Mouse (Mus musculus) pancreas, adult 10 weeks (tissue): ENCODE measurements around the gene Vmn2r34. TPM values are rescaled to one million over a fixed set of nuclear protein-coding genes. Genes with fewer than 3 reads are reported as not detected.

Experiments used
- polyA plus RNA-seq: library from polyadenylated mRNA; stranded (reverse); fragments of 350-450 nt; fragmentation: Illumina TruSeq; extraction: RNeasy Lipid Tissue Mini Kit (QIAGEN cat#74804); gene quantifications from one replicate; pipeline ENCODE4 v1.2.3, GENCODE M21; 2015; ENCODE audit warnings: low read depth, low replicate concordance; ENCODE audit not compliant: insufficient read depth

Vmn2r34 gene
- polyA plus RNA-seq: not detected

GRCm38 (mm10) chr7:7689413-7689812 lies at the start of gene Vmn2r34:
Vmn2r34 (minus strand) TSS chr7:7689513.

Other genes starting within 250 kb of the Vmn2r34 start
- not detected for gene Vmn2r32, start 209.5 kb downstream of the Vmn2r34 start, polyA plus RNA-seq
- not detected for gene Vmn2r33, start 122.7 kb downstream of the Vmn2r34 start, polyA plus RNA-seq
- not detected for gene Vmn2r35, start 130.4 kb upstream of the Vmn2r34 start, polyA plus RNA-seq
- not detected for gene Vmn2r36, start 213.0 kb upstream of the Vmn2r34 start, polyA plus RNA-seq